15 mouse cellular contexts compared by ENCODE assay signal in genomic region chr12:44451742-44452141, GRCm38 (mm10).
A peak's percentile ranks its signal among the peaks of the same experiment; 100 is the strongest.
DNase-seq lines count a peak whose midpoint lies in the region; ATAC-seq and TF ChIP-seq lines count a peak whose summit lies in the region.
"Had no signal": no experiment of that assay in that cellular context is flagged by ENCODE, and none has a peak within 500 bp of the region (broad histone marks: within the 10 kb centered on the region; RNA-seq: fewer than 3 reads in every experiment).

No protein-coding gene starts in this region.

- in situ Hi-C loops in CH12.LX (cut with MboI; ENCODE audit: low pct_ligation_motif_present, low pct_unique_long_range_greater_than_20kb, low sequenced_read_pairs), result loop anchor here (10.0 kb wide), 1 partner anchor 63 kb away; no protein-coding TSS in a partner anchor

- H3K4me2 ChIP-seq in CH12.LX (ENCODE audit: insufficient read depth, low read depth, poor library complexity, severe bottlenecking), result no peak overlapping the region
- H3K4me2 ChIP-seq in kidney, postnatal 0 days (ENCODE audit: low read length), result no peak overlapping the region
- H3K4me2 ChIP-seq: hindbrain, embryonic 12.5 days had no signal

- no peaks in the 10 kb centered on the region for H3K36me3 ChIP-seq in CH12.LX (replicated peaks in 1 of 2; ENCODE audit: control insufficient read depth in 1 of 2, insufficient read depth in 1 of 2, low read length in 1 of 2)
- no peaks in the 10 kb centered on the region for H3K36me3 ChIP-seq in kidney, postnatal 0 days (ENCODE audit: insufficient read depth, low read length)
- H3K36me3 ChIP-seq: hindbrain, embryonic 12.5 days; midbrain, embryonic 10.5 days had no signal

- no peaks in the 10 kb centered on the region for H3K4me1 ChIP-seq in CH12.LX (ENCODE audit: control insufficient read depth in 1 of 2, insufficient read depth in 2 of 2)
- H3K4me1 ChIP-seq in kidney, postnatal 0 days (replicated peaks; ENCODE audit: insufficient read depth, low read length), result no peaks in the 10 kb centered on the region
- H3K4me1 ChIP-seq: hindbrain, embryonic 12.5 days; midbrain, embryonic 10.5 days had no signal

- peak; percentile 37 to 60 for DNase-seq in cerebellum, postnatal 25 days
- no peak for DNase-seq in cerebellum, adult 11 months
- no peak for DNase-seq in layer of hippocampus, adult 2 months (ENCODE audit: low spot score in 2 of 2)
- no peak for DNase-seq in layer of hippocampus, adult 8-10 months (ENCODE audit: low spot score in 2 of 2)
- peak; percentile 16 for DNase-seq in CH12.LX (ENCODE audit: extremely low read depth)
- no peak for DNase-seq in kidney, postnatal 0 days (ENCODE audit: low spot score)
- DNase-seq in layer of hippocampus, postnatal 25 days (ENCODE audit: extremely low spot score in 1 of 2, low spot score in 1 of 2), result no peak
- DNase-seq in gastrocnemius, postnatal 14 days, result no peak
- DNase-seq: adrenal gland, postnatal 25 days; cerebellum, adult 9-10 months; thymus, adult 2 months had no signal

- TF ChIP-seq EP300 in CH12.LX (IDR thresholded peaks at IDR 0.05; ENCODE audit: low read length), result no peak

- TF ChIP-seq RAD21 in CH12.LX (IDR thresholded peaks at IDR 0.05; ENCODE audit: low read depth, low read length), result peak; percentile 47

- no peaks in the 10 kb centered on the region for H3K27me3 ChIP-seq in CH12.LX (replicated peaks)
- no peaks in the 10 kb centered on the region for H3K27me3 ChIP-seq in kidney, postnatal 0 days (ENCODE audit: insufficient read depth, low read length)
- H3K27me3 ChIP-seq: hindbrain, embryonic 12.5 days had no signal

- WGBS in kidney, postnatal 0 days, result 72% methylated on average over 1 of the region's 1 CpGs

- TF ChIP-seq CTCF in layer of hippocampus, adult 2 months (conservative IDR thresholded peaks at IDR 0.05), result peak; percentile 74
- peak in 1 of 2 experiments; percentile 63; a peak in 2 of 4 replicates for TF ChIP-seq CTCF in CH12.LX (conservative IDR thresholded peaks at IDR 0.05 in 1 of 2, IDR thresholded peaks at IDR 0.05 in 1 of 2; ENCODE audit: low read depth in 2 of 2, low read length in 2 of 2)
- TF ChIP-seq CTCF in kidney, postnatal 0 days (IDR thresholded peaks at IDR 0.05; ENCODE audit: low read depth), result peak; percentile 51; the same call in 1 of the 2 replicates

- no peak for TF ChIP-seq POLR2A in CH12.LX (IDR thresholded peaks at IDR 0.05; ENCODE audit: low read depth, low read length)

- dilution Hi-C loops in CH12.LX (cut with MboI; ENCODE audit: extremely low pct_ligation_motif_present, extremely low pct_unique_long_range_greater_than_20kb, low sequenced_read_pairs), result no loop called here

- no peak overlapping the region for H3K27ac ChIP-seq in layer of hippocampus, adult 2 months
- no peak overlapping the region for H3K27ac ChIP-seq in CH12.LX (ENCODE audit: insufficient read depth, low read depth)
- no peak overlapping the region for H3K27ac ChIP-seq in kidney, postnatal 0 days
- H3K27ac ChIP-seq: hindbrain, embryonic 12.5 days; liver, embryonic 14.5 days; midbrain, embryonic 10.5 days had no signal

- H3K4me3 ChIP-seq in layer of hippocampus, adult 2 months, result no peak overlapping the region
- no peak overlapping the region for H3K4me3 ChIP-seq in CH12.LX (replicated peaks in 1 of 3; ENCODE audit: low read depth in 2 of 3, low read length in 2 of 3, poor library complexity in 1 of 3)
- H3K4me3 ChIP-seq in kidney, postnatal 0 days (replicated peaks; ENCODE audit: low read depth, low read length), result no peak overlapping the region
- H3K4me3 ChIP-seq: hindbrain, embryonic 12.5 days; midbrain, embryonic 10.5 days had no signal

- no peaks in the 10 kb centered on the region for H3K79me2 ChIP-seq in CH12.LX (replicated peaks; ENCODE audit: control insufficient read depth, extremely low read depth, insufficient read depth, poor library complexity, severe bottlenecking)

- no peaks in the 10 kb centered on the region for H3K9me3 ChIP-seq in CH12.LX (replicated peaks; ENCODE audit: low read length)
- no peaks in the 10 kb centered on the region for H3K9me3 ChIP-seq in kidney, postnatal 0 days (replicated peaks; ENCODE audit: low read length)
- H3K9me3 ChIP-seq: hindbrain, embryonic 12.5 days; midbrain, embryonic 10.5 days had no signal

- no peak overlapping the region for H3K9ac ChIP-seq in CH12.LX (ENCODE audit: insufficient read depth, low read depth)
- no peak overlapping the region for H3K9ac ChIP-seq in kidney, postnatal 0 days (ENCODE audit: low read depth, low read length)
- H3K9ac ChIP-seq: hindbrain, embryonic 12.5 days; liver, embryonic 14.5 days had no signal

- intact Hi-C loops in gastrocnemius, postnatal 14 days (cut with DNase I; ENCODE audit: low total_unique reads), result no loop called here

- ATAC-seq in kidney, postnatal 0 days (replicated peaks; ENCODE audit: low FRiP score, low read depth), result no peak
- ATAC-seq: forebrain, embryonic 16.5 days had no signal

TF ChIP-seq in CH12.LX, 34 proteins besides CTCF, POLR2A, EP300 and RAD21:
- TF ChIP-seq POLR2AphosphoS2 (IDR thresholded peaks at IDR 0.05; ENCODE audit: low read depth, low read length), result no peak
- peak; percentile 67 for TF ChIP-seq SMC3 (IDR thresholded peaks at IDR 0.05; ENCODE audit: low read depth, low read length)
- TF ChIP-seq ZNF384 (IDR thresholded peaks at IDR 0.05; ENCODE audit: low read depth, low read length), result no peak
- TF ChIP-seq PAX5 (IDR thresholded peaks at IDR 0.05; ENCODE audit: low read length), result no peak
- no peak for TF ChIP-seq TCF12 (IDR thresholded peaks at IDR 0.05; ENCODE audit: low read depth, low read length)
- TF ChIP-seq ELF1 (IDR thresholded peaks at IDR 0.05; ENCODE audit: low read depth, low read length), result no peak

Comparison
In these comparisons a context has a peak if more than half of its experiments do, and no peak if none do; other contexts are left out.
1. DNase-seq: peak in cerebellum, postnatal 25 days (2 of 2) and CH12.LX (single experiment); none in cerebellum, adult 11 months (single experiment), layer of hippocampus, adult 2 months (0 of 2), layer of hippocampus, adult 8-10 months (0 of 2), kidney, postnatal 0 days (single experiment), layer of hippocampus, postnatal 25 days (0 of 2) and gastrocnemius, postnatal 14 days (single experiment).